Mouse (Mus musculus) liver, embryonic 11.5 days (tissue): ENCODE results near the gene Cldn18. TPM values are rescaled to one million over a fixed set of nuclear protein-coding genes. Genes with fewer than 3 reads are reported as not detected.

ENCODE experiments used
- ATAC-seq: fragments of 200-750 bp; cut with Nextera tagmentation; replicated peaks from 2 replicates; pipeline ENCODE4 v1.8.0; 2017; ENCODE audit warnings: moderate number of reproducible peaks, mild to moderate bottlenecking, moderate TSS enrichment, moderate library complexity; ENCODE audit not compliant: low FRiP score
- DNase-seq: peaks from one replicate; pipeline ENCODE4 v3.0.0-alpha.2; 2017; ENCODE audit warnings: low spot score
- H3K27ac ChIP-seq: fragments of 300-500 bp; sonication (generic); 2 replicates; pipeline ENCODE4 v1.5.1; 2014; ENCODE audit warnings: mild to moderate bottlenecking, low read depth, low read length, control low read depth
- H3K27me3 ChIP-seq: fragments of 300-500 bp; sonication (generic); replicated peaks from 2 replicates; pipeline ENCODE4 v1.6.1; 2014; ENCODE audit warnings: low read length, mixed read lengths; ENCODE audit not compliant: control insufficient read depth, insufficient read depth
- H3K36me3 ChIP-seq: fragments of 300-500 bp; sonication (generic); 2 replicates; pipeline ENCODE4 v1.6.1; 2014; ENCODE audit warnings: mild to moderate bottlenecking, low read length, moderate library complexity, mixed read lengths; ENCODE audit not compliant: control insufficient read depth, insufficient read depth
- H3K4me1 ChIP-seq: fragments of 300-500 bp; sonication (generic); replicated peaks from 2 replicates; pipeline ENCODE4 v1.6.1; 2014; ENCODE audit warnings: low read length, mixed read lengths; ENCODE audit not compliant: control insufficient read depth, insufficient read depth
- H3K4me2 ChIP-seq: fragments of 300-500 bp; sonication (generic); 2 replicates; pipeline ENCODE4 v1.6.1; 2014; ENCODE audit warnings: mild to moderate bottlenecking, control low read depth, moderate library complexity
- H3K4me3 ChIP-seq: fragments of 300-500 bp; sonication (generic); 2 replicates; pipeline ENCODE4 v1.5.1; 2014; ENCODE audit warnings: low read depth, low read length, control low read depth
- H3K9ac ChIP-seq: fragments of 300-500 bp; sonication (generic); 2 replicates; pipeline ENCODE4 v1.6.1; 2014; ENCODE audit warnings: low read depth, low read length, control low read depth
- H3K9me3 ChIP-seq: fragments of 300-500 bp; sonication (generic); 2 replicates; pipeline ENCODE4 v1.6.1; 2016; ENCODE audit warnings: low read length, inconsistent platforms, mixed read lengths; ENCODE audit not compliant: control insufficient read depth
- WGBS: fragments of 180-500 bp; shearing (Covaris S2); extraction: QIAGEN DNeasy Blood & Tissue Kit; methylation state at CpG from one replicate; pipeline ENCODE4 v1.1.7; 2014; 5-methylcytosine and 5-hydroxymethylcytosine counted together
- polyA plus RNA-seq: library from polyadenylated mRNA; unstranded; fragments of >200 nt; fragmentation: Nextera tagmentation; extraction: Ambion mirVana; gene quantifications from 2 replicates; pipeline ENCODE4 v1.2.1, GENCODE M21; 2014

The Cldn18 gene
- polyA plus RNA-seq, 1 experiment from 2014 or later, result 0.08 TPM

- no peaks in the 10 kb centered on the region for H3K9me3 ChIP-seq
- no peak overlapping the region for H3K4me3 ChIP-seq
- no peak for ATAC-seq
- DNase-seq, result no peak
- H3K36me3 ChIP-seq, result no peaks in the 10 kb centered on the region
- H3K27me3 ChIP-seq, result no peaks in the 10 kb centered on the region
- no peak overlapping the region for H3K9ac ChIP-seq
- WGBS, result 56% methylated on average over 2 of the region's 2 CpGs
- no peak overlapping the region for H3K27ac ChIP-seq
- no peaks in the 10 kb centered on the region for H3K4me1 ChIP-seq
- H3K4me2 ChIP-seq, result no peak overlapping the region
Observed at GRCm38 (mm10) chr9:99699752-99700389, 17.2 kb downstream of the Cldn18 start.

DNA sequence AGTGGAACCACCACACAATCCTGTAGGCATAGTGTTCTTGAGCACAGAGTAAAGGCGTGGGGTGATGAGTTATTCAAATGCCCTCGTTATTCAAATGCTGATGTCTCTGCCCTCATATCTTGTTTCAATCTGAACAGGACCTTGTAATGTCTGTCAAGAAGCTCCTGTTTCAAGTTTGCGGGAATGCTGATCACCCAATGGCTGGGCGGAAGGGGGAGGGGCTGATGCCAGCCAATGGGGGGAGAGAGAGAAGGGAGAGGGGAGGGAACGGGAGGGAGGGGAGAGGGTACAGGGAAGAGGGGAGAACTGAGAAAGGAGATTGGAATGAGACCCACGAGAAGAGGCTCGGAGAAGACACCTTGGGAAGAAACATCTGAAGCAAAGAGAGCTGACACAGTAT, 22.1 kb downstream of the Cldn18 start:
- no peaks in the 10 kb centered on the region for H3K4me1 ChIP-seq
- H3K4me2 ChIP-seq, result no peak overlapping the region
- H3K9ac ChIP-seq, result no peak overlapping the region
- no peaks in the 10 kb centered on the region for H3K9me3 ChIP-seq
- no peak for DNase-seq
- H3K27ac ChIP-seq, result no peak overlapping the region
- no peak overlapping the region for H3K4me3 ChIP-seq
- no peaks in the 10 kb centered on the region for H3K36me3 ChIP-seq
- ATAC-seq, result no peak
- H3K27me3 ChIP-seq, result no peaks in the 10 kb centered on the region
- WGBS, result 55% methylated on average over 7 of the region's 7 CpGs

DNA sequence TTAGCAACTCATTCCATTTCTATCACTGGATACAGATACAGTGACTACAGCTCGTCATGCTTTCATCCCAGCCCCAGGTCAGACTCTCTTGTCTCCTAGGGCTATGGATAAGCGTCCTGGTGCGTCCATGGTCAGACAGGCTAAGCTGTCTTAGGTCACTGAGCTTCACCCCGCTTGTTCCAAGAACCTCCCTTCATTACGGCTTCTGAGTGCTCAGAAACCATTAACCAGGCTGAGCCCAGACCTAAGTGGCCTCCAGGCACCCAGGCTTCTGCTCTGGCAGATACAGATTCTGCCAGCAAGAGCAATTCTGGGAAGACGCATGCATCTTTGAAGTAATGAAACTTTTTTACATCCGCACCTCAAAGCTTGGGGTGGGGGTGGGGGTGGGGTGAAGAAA, 26.7 kb downstream of the Cldn18 start:
- no peak overlapping the region for H3K9ac ChIP-seq
- H3K27me3 ChIP-seq, result no peaks in the 10 kb centered on the region
- H3K9me3 ChIP-seq, result no peaks in the 10 kb centered on the region
- no peak for DNase-seq
- WGBS, result 83% methylated on average over 7 of the region's 7 CpGs
- H3K4me2 ChIP-seq, result no peak overlapping the region
- no peaks in the 10 kb centered on the region for H3K4me1 ChIP-seq
- no peak overlapping the region for H3K4me3 ChIP-seq
- H3K27ac ChIP-seq, result no peak overlapping the region
- no peaks in the 10 kb centered on the region for H3K36me3 ChIP-seq
- no peak for ATAC-seq

- Histone ChIP-seq H3K27ac (no peak overlapping the region), H3K9me3 (no peaks in the 10 kb centered on the region), H3K36me3 (no peaks in the 10 kb centered on the region), H3K4me3 (no peak overlapping the region), H3K9ac (no peak overlapping the region), H3K4me1 (no peaks in the 10 kb centered on the region), H3K27me3 (no peaks in the 10 kb centered on the region), H3K4me2 (no peak overlapping the region)
- ATAC-seq, result no peak
- no peak for DNase-seq
- 88% methylated on average over 5 of the region's 5 CpGs for WGBS
Observed at GRCm38 (mm10) chr9:99689796-99690195, 27.3 kb downstream of the Cldn18 start.

DNA sequence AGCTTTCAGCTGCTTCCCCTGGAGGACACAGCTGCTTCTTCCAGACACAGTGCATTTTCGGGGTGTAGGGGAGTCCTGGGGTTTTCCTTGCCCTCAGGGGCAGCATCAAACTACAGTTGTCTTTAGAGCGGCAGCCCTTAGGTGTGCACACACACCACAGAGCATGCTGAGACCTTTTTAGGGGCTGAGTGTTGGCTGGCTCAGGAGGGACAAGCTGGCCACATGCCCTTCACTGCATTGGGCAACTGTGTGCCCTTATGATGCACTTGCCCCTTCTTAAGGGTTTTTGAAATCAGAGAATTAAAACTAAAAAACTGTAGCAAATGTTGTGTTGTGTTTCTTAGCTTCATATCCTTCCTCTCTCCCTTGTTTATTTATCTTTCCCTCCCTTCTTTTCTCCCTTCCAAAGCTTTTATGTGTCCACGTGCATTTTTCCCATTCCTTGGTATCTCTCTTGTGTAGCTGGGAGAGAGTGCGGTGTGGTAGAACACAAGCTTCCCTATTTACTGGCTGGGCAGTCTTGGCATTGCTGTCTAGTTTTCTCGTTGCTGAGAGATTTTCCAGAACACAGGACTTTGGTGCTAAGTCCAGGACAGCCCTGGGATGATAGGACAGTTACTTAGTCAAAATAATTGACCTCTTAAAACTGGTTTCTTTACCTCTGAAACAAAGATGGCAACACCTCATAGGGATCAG, 31.4 kb downstream of the Cldn18 start:
- H3K4me2 ChIP-seq, result no peak overlapping the region
- H3K9ac ChIP-seq, result no peak overlapping the region
- ATAC-seq (no peak), DNase-seq (no peak)
- 68% methylated on average over 5 of the region's 5 CpGs for whole genome bisulfite sequencing
- no peak overlapping the region for H3K4me3 ChIP-seq
- H3K27ac ChIP-seq, result no peak overlapping the region
- H3K9me3 ChIP-seq, result no peaks in the 10 kb centered on the region
- H3K4me1 ChIP-seq, result no peaks in the 10 kb centered on the region
- no peaks in the 10 kb centered on the region for H3K36me3 ChIP-seq
- H3K27me3 ChIP-seq, result no peaks in the 10 kb centered on the region

- no peak overlapping the region for H3K9ac ChIP-seq
- no peak for ATAC-seq
- no peaks in the 10 kb centered on the region for H3K9me3 ChIP-seq
- H3K4me3 ChIP-seq, result no peak overlapping the region
- no peak for DNase-seq
- H3K27me3 ChIP-seq, result no peaks in the 10 kb centered on the region
- no peaks in the 10 kb centered on the region for H3K36me3 ChIP-seq
- 67% methylated on average over 5 of the region's 5 CpGs for WGBS
- H3K4me2 ChIP-seq, result no peak overlapping the region
- H3K4me1 ChIP-seq, result no peaks in the 10 kb centered on the region
- no peak overlapping the region for H3K27ac ChIP-seq
Observed at GRCm38 (mm10) chr9:99685061-99685521, 32.0 kb downstream of the Cldn18 start.

- H3K4me2 ChIP-seq, result no peak overlapping the region
- no peaks in the 10 kb centered on the region for H3K27me3 ChIP-seq
- H3K4me3 ChIP-seq, result no peak overlapping the region
- H3K9me3 ChIP-seq, result no peaks in the 10 kb centered on the region
- 90% methylated on average over 21 of the region's 21 CpGs for WGBS
- H3K36me3 ChIP-seq, result no peaks in the 10 kb centered on the region
- no peak overlapping the region for H3K27ac ChIP-seq
- H3K4me1 ChIP-seq, result no peaks in the 10 kb centered on the region
- DNase-seq (no peak), ATAC-seq (no peak)
- no peak overlapping the region for H3K9ac ChIP-seq
Observed at GRCm38 (mm10) chr9:99681980-99682570, 35.0 kb downstream of the Cldn18 start.

- H3K4me3 ChIP-seq, result no peak overlapping the region
- no peaks in the 10 kb centered on the region for H3K9me3 ChIP-seq
- H3K4me2 ChIP-seq, result no peak overlapping the region
- 75% methylated on average over 3 of the region's 3 CpGs for WGBS
- H3K36me3 ChIP-seq, result no peaks in the 10 kb centered on the region
- DNase-seq (no peak), ATAC-seq (no peak)
- no peak overlapping the region for H3K27ac ChIP-seq
- H3K27me3 ChIP-seq, result no peaks in the 10 kb centered on the region
- no peak overlapping the region for H3K9ac ChIP-seq
- H3K4me1 ChIP-seq, result no peaks in the 10 kb centered on the region; the same call in 1 of the 2 replicates
Observed at GRCm38 (mm10) chr9:99675714-99676113, 41.4 kb downstream of the Cldn18 start.
